Mouse (Mus musculus) lung, adult 2 months (tissue): ENCODE results near the gene B3gnt4.

ENCODE experiments used
- CTCF ChIP-seq: fragments of 200-500 bp; IDR thresholded peaks from 2 replicates; pipeline ENCODE4 v1.5.1; 2011; ENCODE audit warnings: mild to moderate bottlenecking, low read length, control low read depth; ENCODE audit not compliant: insufficient read depth
- POLR2A ChIP-seq: fragments of 200-500 bp; IDR thresholded peaks from 2 replicates; pipeline ENCODE4 v1.6.1; 2011; ENCODE audit warnings: low read depth, mild to moderate bottlenecking, control low read depth, low read length, borderline replicate concordance; ENCODE audit errors: extremely low read depth

GRCm38 (mm10) chr5:123525916-123526495, 15.7 kb downstream of the B3gnt4 start:
- TF ChIP-seq POLR2A (no peak), CTCF (no peak)
